Mouse (Mus musculus): Measurements from ENCODE around the gene Maml2.
"Not testable (repeated sequence)": the region's sequence is repeated elsewhere in the genome, so short reads cannot be mapped to it uniquely, and the experiment has no call there.

Maml2 gene

GRCm38 (mm10) chr9:13684327-13684934 is 386.7 kb downstream of the Maml2 start:
- DNase-seq, result no peak

- DNase-seq, result peak; percentile 29
These were observed 389.4 kb downstream of the Maml2 start for GRCm38 (mm10) chr9:13686977-13687659.

- DNase-seq, result no peak
These were observed 391.2 kb downstream of the Maml2 start for GRCm38 (mm10) chr9:13688997-13689396.

GRCm38 (mm10) chr9:13690321-13690720 is 392.6 kb downstream of the Maml2 start:
- no peak for DNase-seq

GRCm38 (mm10) chr9:13693693-13694284 is 396.0 kb downstream of the Maml2 start:
- no peak for DNase-seq

DNA sequence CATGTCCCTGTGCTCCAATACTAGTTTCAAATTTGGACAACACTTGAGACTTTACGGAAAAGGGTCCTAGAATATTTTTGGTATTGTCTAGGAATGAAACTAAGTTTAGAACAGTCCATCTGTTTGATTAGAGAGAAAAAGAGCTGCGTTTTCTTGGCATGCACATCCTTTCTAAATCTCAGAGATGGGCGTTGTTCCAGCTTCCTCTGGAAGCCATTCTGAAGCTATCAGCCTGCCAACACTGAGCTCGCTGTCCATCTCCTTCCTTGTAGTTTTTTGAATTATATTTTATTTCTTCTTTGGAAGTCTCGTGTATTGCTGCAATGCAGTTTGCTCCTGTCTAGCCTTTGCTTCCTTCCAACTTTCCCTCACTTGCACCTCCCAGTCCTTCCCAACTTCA is 396.5 kb downstream of the Maml2 start:
- DNase-seq, result peak; percentile 29

GRCm38 (mm10) chr9:13697041-13697811 is 399.5 kb downstream of the Maml2 start:
- DNase-seq, result no peak

DNA sequence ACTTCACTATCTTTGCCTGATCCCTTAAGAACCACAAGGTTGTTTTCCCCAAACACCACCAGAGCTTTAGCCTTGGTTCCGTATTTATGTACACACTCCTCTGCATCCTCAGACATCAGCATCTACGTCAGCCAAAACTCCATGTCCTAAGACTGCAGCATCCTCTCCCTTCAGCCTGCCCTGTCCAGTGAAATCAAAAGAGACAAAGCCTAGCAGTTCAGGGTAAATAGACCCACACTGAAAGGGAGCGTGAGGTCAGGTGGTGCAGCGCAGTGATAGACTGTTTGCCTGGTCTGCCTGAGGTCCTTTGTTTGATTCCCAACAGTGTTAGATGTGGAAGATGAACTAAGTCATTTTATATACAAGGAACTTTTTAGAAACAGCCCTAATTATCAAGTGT is 400.1 kb downstream of the Maml2 start:
- no peak for DNase-seq

DNA sequence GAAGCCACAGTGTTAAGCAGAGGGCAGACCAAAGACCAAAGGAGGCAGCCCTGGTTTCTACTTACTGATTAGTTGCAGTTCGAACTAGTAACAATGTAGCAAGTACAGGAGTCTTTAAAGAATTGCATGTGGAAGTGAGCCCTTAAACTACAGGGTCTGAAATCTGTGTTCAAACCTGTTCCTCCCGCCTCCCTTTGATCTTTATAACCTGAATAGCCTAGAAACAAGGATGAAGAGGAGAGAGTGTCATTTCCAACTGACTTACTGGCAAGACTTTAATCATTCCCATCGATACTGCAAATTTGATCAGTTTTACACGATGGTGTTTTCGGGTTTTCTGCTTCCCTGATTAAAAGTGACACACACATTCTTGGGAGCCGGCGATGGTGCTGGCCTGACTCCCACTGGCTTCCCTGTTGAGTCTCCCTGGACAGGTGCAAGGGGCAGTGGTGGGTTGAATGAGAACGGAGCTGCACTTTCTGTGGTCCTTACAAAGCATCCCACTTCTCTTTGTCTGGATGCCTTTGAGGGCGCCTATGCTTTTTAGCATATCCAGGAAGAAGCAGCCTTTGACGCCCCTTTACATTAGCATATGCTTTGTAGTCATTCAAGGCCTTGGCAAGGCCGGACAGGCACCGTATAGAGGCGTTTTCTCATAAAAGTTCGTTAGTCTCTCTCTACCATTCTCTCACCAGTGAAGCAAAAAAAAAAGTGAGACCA is 401.5 kb downstream of the Maml2 start:
- no peak for DNase-seq

DNA sequence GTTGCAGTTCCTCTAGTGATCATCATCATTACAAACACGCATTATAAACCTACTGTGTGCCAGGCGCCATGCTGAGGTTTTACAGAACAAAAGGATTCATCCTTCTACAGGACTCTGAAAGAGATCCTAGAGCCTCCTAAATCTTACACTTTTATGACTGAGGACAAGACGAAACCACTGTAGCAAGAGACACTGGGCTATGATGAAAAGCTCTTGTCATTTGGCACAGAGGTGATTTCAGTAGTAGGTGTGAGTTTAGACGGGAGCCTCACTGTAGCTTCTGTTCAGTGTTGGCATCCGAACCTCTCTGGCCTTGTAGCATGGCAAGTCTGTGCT is 402.0 kb downstream of the Maml2 start:
- DNase-seq, result no peak

DNA sequence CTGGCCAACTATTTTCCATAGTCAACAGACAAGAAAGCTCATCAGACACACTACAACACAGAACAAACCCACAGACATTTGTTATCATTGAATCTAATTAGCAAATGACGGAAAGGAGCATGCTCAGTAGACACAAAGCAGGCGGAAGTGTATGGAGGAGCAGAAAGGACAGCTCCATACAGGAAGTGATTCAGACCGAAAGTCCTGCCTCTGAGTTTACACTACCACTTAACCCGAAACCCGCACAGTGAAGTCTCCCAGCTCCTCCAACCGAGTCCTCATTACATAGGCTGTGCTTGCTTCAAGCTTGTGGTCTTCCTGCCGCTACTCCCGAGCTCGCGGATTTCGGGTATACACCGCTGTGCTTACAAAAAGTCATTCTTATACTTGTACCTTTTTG is 404.0 kb downstream of the Maml2 start:
- no peak for DNase-seq

DNA sequence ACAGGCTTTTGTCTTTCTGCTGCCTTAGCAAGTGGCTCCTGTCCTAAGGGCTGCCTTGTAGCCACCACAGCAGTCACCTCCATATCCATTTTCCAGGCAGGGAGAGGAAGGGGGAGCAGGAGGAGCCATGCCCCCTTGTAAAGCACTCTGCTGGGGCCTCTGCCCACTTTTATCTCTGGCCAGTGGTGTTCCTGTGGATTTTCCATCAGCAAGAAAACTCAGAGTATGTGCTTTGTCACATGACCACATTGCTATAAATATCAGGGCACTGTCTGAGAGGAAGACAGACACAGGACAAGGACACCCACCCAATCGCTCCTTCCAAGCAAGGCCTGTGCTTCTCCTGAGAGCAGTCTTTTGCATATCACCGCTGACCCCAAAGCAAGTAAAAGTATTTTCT is 405.3 kb downstream of the Maml2 start:
- DNase-seq, result no peak

DNA sequence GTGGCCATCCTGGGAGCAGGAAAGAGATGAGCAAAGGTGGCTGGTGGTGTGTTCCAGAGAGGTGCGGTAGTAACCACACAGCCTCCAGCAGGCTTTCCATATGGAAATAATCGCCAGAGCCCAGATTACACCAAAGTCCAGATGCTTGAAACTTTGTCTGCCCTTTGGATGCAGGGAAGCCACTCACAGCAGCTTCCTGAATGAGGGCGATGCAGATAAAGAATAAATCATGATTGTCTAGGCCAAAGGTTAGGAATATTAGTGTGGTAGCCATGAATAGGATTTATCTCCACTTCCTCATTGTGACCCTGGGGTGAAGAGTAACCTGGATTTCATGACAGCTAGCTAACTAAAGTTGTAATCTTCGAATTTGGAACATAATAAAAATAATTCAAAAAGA is 407.2 kb downstream of the Maml2 start:
- no peak for DNase-seq

GRCm38 (mm10) chr9:13707066-13707555 is 409.4 kb downstream of the Maml2 start:
- DNase-seq, result no peak

DNA sequence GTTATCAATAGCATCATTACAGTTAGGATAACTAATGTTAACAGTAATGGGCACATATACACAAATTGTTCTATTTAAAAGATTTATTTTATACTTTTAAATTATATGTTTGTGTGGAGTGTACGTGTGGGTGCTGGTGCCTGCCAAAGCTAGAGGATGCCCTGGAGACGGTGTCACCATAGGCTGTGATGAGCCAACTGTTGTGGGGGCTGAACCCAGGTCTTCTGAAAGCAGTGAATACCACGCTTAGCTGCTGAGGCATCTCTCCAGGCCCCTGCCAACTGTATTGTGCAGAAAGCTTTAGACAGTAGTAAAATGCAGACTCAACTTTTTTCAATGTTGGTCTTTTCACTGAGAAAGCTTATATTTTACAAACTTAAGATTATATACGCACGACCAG is 411.7 kb downstream of the Maml2 start:
- no peak for DNase-seq

- DNase-seq, result not testable (repeated sequence)
These were observed 418.1 kb downstream of the Maml2 start for GRCm38 (mm10) chr9:13715891-13716290.

GRCm38 (mm10) chr9:13716316-13717099 is 418.8 kb downstream of the Maml2 start:
- DNase-seq, result peak; percentile 85

DNA sequence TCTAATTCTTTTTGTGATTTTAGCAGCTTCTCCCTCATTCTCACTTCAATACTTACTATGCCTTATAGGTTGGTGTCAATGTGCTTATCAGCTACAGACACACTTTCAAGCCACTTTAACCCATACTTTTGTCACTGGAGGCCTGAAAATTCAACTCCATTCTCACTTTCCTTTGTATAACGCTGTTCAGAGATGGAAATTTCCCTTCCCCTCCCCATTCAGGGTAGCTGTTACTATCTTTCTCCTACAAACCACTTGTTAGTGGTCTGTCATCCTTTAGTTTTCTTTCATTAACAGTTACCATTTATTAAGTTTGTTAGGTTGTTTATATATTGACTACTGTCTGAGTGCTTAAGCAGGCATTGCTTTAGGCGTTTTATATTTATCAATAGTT is 450.6 kb downstream of the Maml2 start, which contains the start of gene Mtmr2:
TSS of gene Mtmr2 (plus strand) at position 7 of the 394 bp plus-strand sequence.
- DNase-seq, result no peak

DNA sequence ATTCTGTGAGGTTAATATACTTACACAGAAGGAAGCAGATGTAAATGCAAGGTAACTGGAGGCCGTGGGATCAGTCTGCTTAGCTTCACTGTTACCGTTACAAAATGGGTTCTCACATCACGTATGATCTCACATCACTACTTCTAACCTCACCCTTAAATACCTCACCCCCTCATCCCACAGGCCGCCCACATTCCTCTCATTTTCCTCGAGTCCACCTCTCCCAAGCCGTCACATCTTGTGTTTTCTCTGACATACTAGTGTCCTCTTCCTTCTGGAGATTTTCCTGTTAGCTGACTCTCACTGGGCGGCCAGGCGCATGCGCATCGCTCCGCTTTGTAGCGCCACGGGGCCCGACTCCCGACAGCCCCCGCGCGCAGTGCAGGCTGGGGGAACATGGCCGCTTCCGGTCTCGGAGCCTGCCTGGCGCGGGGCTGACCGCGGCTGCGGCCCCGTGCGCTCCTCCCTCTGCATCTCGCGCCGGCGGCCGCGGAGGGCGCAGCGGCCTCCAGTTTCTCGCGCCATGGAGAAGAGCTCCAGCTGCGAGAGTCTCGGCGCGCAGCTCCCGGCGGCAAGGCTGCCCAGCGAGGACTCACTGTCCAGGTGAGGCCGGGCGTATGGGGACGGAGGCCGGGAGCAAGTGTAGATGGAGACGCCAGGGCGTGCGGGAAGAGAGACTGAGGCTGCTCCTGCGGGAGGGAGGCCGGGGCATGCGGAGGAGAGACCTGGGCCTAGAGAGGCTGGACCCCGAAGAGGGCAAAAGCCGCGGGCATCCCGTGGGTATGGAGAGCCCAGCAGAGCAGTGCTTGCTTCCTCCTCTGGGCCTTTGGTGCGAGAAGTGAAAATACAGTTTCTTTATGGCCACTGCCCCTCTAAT is 451.3 kb downstream of the Maml2 start:
- DNase-seq, result peak; percentile 96

- DNase-seq, result no peak
These were observed 451.9 kb downstream of the Maml2 start for GRCm38 (mm10) chr9:13749675-13749998.

GRCm38 (mm10) chr9:13752543-13752942 is 454.8 kb downstream of the Maml2 start:
- peak; percentile 60 for DNase-seq

All from kidney, adult 9 months (tissue).